Mouse (Mus musculus): ENCODE results near the gene Zfp62.

DNA sequence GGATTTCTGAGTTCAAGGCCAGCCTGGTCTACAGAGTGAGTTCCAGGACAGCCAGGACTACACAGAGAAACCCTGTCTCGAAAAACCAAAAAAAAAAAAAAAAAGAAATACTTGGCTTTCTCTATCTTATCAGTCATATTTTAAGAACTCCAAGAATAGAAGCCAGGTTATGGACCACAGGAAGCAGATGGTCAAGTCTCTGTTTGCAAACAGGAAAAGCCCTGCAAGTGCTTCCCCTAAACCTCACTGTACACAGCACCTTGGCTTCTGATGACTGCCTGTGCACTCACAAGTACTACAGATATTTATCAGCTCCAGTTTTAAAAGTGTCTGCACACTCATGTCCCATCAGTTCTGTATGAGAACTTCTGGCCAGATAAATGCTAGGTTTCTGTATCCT is 38.4 kb downstream of the Zfp62 start:
- TF ChIP-seq EP300 (IDR thresholded peaks at IDR 0.05; ENCODE audit: low read depth) (no peak; the same call in 1 of the 2 replicates), CTCF (IDR thresholded peaks at IDR 0.05; ENCODE audit: low read depth) (no peak)
